Mouse (Mus musculus): ENCODE data around the gene Adpgk. TPM values are rescaled to one million over a fixed set of nuclear protein-coding genes. Genes with fewer than 3 reads are reported as not detected.

Gene Adpgk
- polyA plus RNA-seq, 1 experiment from 2014 or later, result 26.7 TPM

- Histone ChIP-seq H3K27ac (ENCODE audit: low read length) (no peak overlapping the region), H3K4me2 (replicated peaks; ENCODE audit: low read depth, low read length) (no peak overlapping the region), H3K36me3 (ENCODE audit: insufficient read depth, low read length) (peaks cover 4% of the 10 kb centered on the region; the same call in 1 of the 2 replicates), H3K9ac (replicated peaks; ENCODE audit: low read depth) (no peak overlapping the region), H3K4me3 (ENCODE audit: low read depth, low read length) (no peak overlapping the region), H3K9me3 (ENCODE audit: low read length) (no peaks in the 10 kb centered on the region), H3K4me1 (ENCODE audit: insufficient read depth, low read depth, low read length) (peaks cover 3% of the 10 kb centered on the region; the same call in 1 of the 2 replicates), H3K27me3 (replicated peaks; ENCODE audit: insufficient read depth, low read length) (no peaks in the 10 kb centered on the region)
- no peak for ATAC-seq
- no peak for DNase-seq (ENCODE audit: low spot score)
- no peak for TF ChIP-seq CTCF (IDR thresholded peaks at IDR 0.05)
- TF ChIP-seq EP300 (IDR thresholded peaks at IDR 0.05), result no peak
- 71% methylated on average over 2 of the region's 2 CpGs for WGBS
These were observed 5.1 kb downstream of the Adpgk start for GRCm38 (mm10) chr9:59296419-59296818.

GRCm38 (mm10) chr9:59307890-59308289 is 16.5 kb downstream of the Adpgk start:
- DNase-seq (ENCODE audit: low spot score), result no peak
- no peak for ATAC-seq
- peaks cover 5% of the 10 kb centered on the region; the same call in 1 of the 2 replicates for H3K36me3 ChIP-seq (ENCODE audit: insufficient read depth, low read length)
- H3K4me3 ChIP-seq (ENCODE audit: low read depth, low read length), result no peak overlapping the region
- no peak overlapping the region for H3K27ac ChIP-seq (ENCODE audit: low read length)
- TF ChIP-seq EP300 (IDR thresholded peaks at IDR 0.05) (no peak), CTCF (IDR thresholded peaks at IDR 0.05) (no peak)
- WGBS, result 57% methylated on average over 2 of the region's 2 CpGs
- no peak overlapping the region for H3K9ac ChIP-seq (replicated peaks; ENCODE audit: low read depth)
- no peak overlapping the region for H3K4me2 ChIP-seq (replicated peaks; ENCODE audit: low read depth, low read length)
- H3K4me1 ChIP-seq (ENCODE audit: insufficient read depth, low read depth, low read length), result peaks cover 12% of the 10 kb centered on the region
- no peaks in the 10 kb centered on the region for H3K27me3 ChIP-seq (replicated peaks; ENCODE audit: insufficient read depth, low read length)
- H3K9me3 ChIP-seq (ENCODE audit: low read length), result no peaks in the 10 kb centered on the region

- no peak overlapping the region for H3K4me3 ChIP-seq (ENCODE audit: low read depth, low read length)
- TF ChIP-seq EP300 (IDR thresholded peaks at IDR 0.05) (0 out of 2 replicates have a peak, but pooled peaks have one; percentile 14), CTCF (IDR thresholded peaks at IDR 0.05) (no peak)
- DNase-seq (ENCODE audit: low spot score) (peak; percentile 77), ATAC-seq (peak; percentile 86)
- no peaks in the 10 kb centered on the region for H3K27me3 ChIP-seq (replicated peaks; ENCODE audit: insufficient read depth, low read length)
- peaks cover 12% of the 10 kb centered on the region for H3K4me1 ChIP-seq (ENCODE audit: insufficient read depth, low read depth, low read length)
- 50% methylated on average over 8 of the region's 8 CpGs for WGBS
- peaks cover 20% of the 10 kb centered on the region for H3K36me3 ChIP-seq (ENCODE audit: insufficient read depth, low read length)
- H3K9ac ChIP-seq (replicated peaks; ENCODE audit: low read depth), result no peak overlapping the region
- 0 out of 2 replicates have a peak overlapping the region, but pooled peaks have one; percentile 19 for H3K4me2 ChIP-seq (replicated peaks; ENCODE audit: low read depth, low read length)
- H3K9me3 ChIP-seq (ENCODE audit: low read length), result no peaks in the 10 kb centered on the region
- 0 out of 2 replicates have a peak overlapping the region, but pooled peaks have one; percentile 32 for H3K27ac ChIP-seq (ENCODE audit: low read length)
These were observed 19.4 kb downstream of the Adpgk start for GRCm38 (mm10) chr9:59310582-59311283.

GRCm38 (mm10) chr9:59311284-59311670 is 19.9 kb downstream of the Adpgk start:
- 70% methylated on average over 3 of the region's 3 CpGs for WGBS
- Histone ChIP-seq H3K36me3 (ENCODE audit: insufficient read depth, low read length) (peaks cover 20% of the 10 kb centered on the region), H3K27ac (ENCODE audit: low read length) (peak overlapping the region; percentile 51; the same call in 1 of the 2 replicates), H3K27me3 (replicated peaks; ENCODE audit: insufficient read depth, low read length) (no peaks in the 10 kb centered on the region), H3K4me3 (ENCODE audit: low read depth, low read length) (no peak overlapping the region), H3K4me2 (replicated peaks; ENCODE audit: low read depth, low read length) (0 out of 2 replicates have a peak overlapping the region, but pooled peaks have one; percentile 19), H3K9ac (replicated peaks; ENCODE audit: low read depth) (no peak overlapping the region), H3K4me1 (ENCODE audit: insufficient read depth, low read depth, low read length) (peaks cover 12% of the 10 kb centered on the region), H3K9me3 (ENCODE audit: low read length) (no peaks in the 10 kb centered on the region)
- DNase-seq (ENCODE audit: low spot score) (no peak), ATAC-seq (no peak)
- no peak for TF ChIP-seq CTCF (IDR thresholded peaks at IDR 0.05)

GRCm38 (mm10) chr9:59316206-59316605 is 24.8 kb downstream of the Adpgk start:
- Histone ChIP-seq H3K9me3 (ENCODE audit: low read length) (no peaks in the 10 kb centered on the region), H3K4me1 (ENCODE audit: insufficient read depth, low read depth, low read length) (peaks cover 12% of the 10 kb centered on the region), H3K27ac (ENCODE audit: low read length) (no peak overlapping the region), H3K4me2 (replicated peaks; ENCODE audit: low read depth, low read length) (no peak overlapping the region), H3K27me3 (replicated peaks; ENCODE audit: insufficient read depth, low read length) (no peaks in the 10 kb centered on the region), H3K9ac (replicated peaks; ENCODE audit: low read depth) (no peak overlapping the region), H3K4me3 (ENCODE audit: low read depth, low read length) (no peak overlapping the region), H3K36me3 (ENCODE audit: insufficient read depth, low read length) (peaks cover 20% of the 10 kb centered on the region)
- ATAC-seq (no peak), DNase-seq (ENCODE audit: low spot score) (no peak)
- 94% methylated on average over 3 of the region's 3 CpGs for WGBS
- TF ChIP-seq EP300 (IDR thresholded peaks at IDR 0.05) (no peak), CTCF (IDR thresholded peaks at IDR 0.05) (no peak)

- no peaks in the 10 kb centered on the region for H3K9me3 ChIP-seq (ENCODE audit: low read length)
- H3K4me2 ChIP-seq (replicated peaks; ENCODE audit: low read depth, low read length), result no peak overlapping the region
- ATAC-seq, result no peak
- no peaks in the 10 kb centered on the region for H3K4me1 ChIP-seq (ENCODE audit: insufficient read depth, low read depth, low read length)
- no peak for DNase-seq (ENCODE audit: low spot score)
- H3K36me3 ChIP-seq (ENCODE audit: insufficient read depth, low read length), result peaks cover 3% of the 10 kb centered on the region; the same call in 1 of the 2 replicates
- H3K27me3 ChIP-seq (replicated peaks; ENCODE audit: insufficient read depth, low read length), result no peaks in the 10 kb centered on the region
- H3K9ac ChIP-seq (replicated peaks; ENCODE audit: low read depth), result no peak overlapping the region
- H3K27ac ChIP-seq (ENCODE audit: low read length), result no peak overlapping the region
- TF ChIP-seq CTCF (IDR thresholded peaks at IDR 0.05) (no peak), EP300 (IDR thresholded peaks at IDR 0.05) (no peak)
- no peak overlapping the region for H3K4me3 ChIP-seq (ENCODE audit: low read depth, low read length)
These were observed 33.0 kb downstream of the Adpgk start for GRCm38 (mm10) chr9:59324351-59324750.

Measured in lung, postnatal 0 days (tissue).